Mouse (Mus musculus): ENCODE measurements around the gene Unc5a. TPM values are rescaled to one million over a fixed set of nuclear protein-coding genes. Genes with fewer than 3 reads are reported as not detected.

Unc5a gene
- total and polyA plus RNA-seq, 3 experiments, result not detected

GRCm38 (mm10) chr13:54983001-54983400 lies 33.8 kb downstream of the Unc5a start:
- Histone ChIP-seq H3K9me3 (replicated peaks; ENCODE audit: insufficient read depth, low read length) (no peaks in the 10 kb centered on the region), H3K4me1 (ENCODE audit: control insufficient read depth in 1 of 2, insufficient read depth in 2 of 2, low read length in 2 of 2) (no peaks in the 10 kb centered on the region), H3K27me3 (ENCODE audit: control insufficient read depth in 1 of 2, insufficient read depth in 2 of 2, low read length in 2 of 2) (no peaks in the 10 kb centered on the region), H3K4me3 (ENCODE audit: control insufficient read depth in 1 of 2, insufficient read depth in 1 of 2, low read depth in 2 of 2, low read length in 2 of 2) (no peak overlapping the region), H3K79me2 (ENCODE audit: control insufficient read depth, insufficient read depth, low read length, poor library complexity) (no peaks in the 10 kb centered on the region), H3K9ac (ENCODE audit: control insufficient read depth, low read depth, low read length, poor library complexity, severe bottlenecking) (no peak overlapping the region), H3K27ac (ENCODE audit: control insufficient read depth, low read depth, low read length) (no peak overlapping the region), H3K36me3 (ENCODE audit: control insufficient read depth in 1 of 2, insufficient read depth in 2 of 2, low read length in 2 of 2) (no peaks in the 10 kb centered on the region)
- DNase-seq (ENCODE audit: low read depth, low spot score), result no peak
- TF ChIP-seq RAD21 (IDR thresholded peaks at IDR 0.05; ENCODE audit: low read depth, low read length) (no peak), RCOR1 (IDR thresholded peaks at IDR 0.05; ENCODE audit: low read depth, low read length) (no peak), MYB (IDR thresholded peaks at IDR 0.05; ENCODE audit: low read depth, low read length) (no peak), CTCF (IDR thresholded peaks at IDR 0.05 in 2 of 3, conservative IDR thresholded peaks at IDR 0.05 in 1 of 3; ENCODE audit: control insufficient read depth in 1 of 3, insufficient read depth in 1 of 3, low read depth in 2 of 3, low read length in 3 of 3, poor library complexity in 1 of 3, severe bottlenecking in 1 of 3) (no peak), CHD2 (IDR thresholded peaks at IDR 0.05; ENCODE audit: low read length) (no peak), TAL1 (IDR thresholded peaks at IDR 0.05; ENCODE audit: low read length) (no peak), BHLHE40 (IDR thresholded peaks at IDR 0.05; ENCODE audit: borderline replicate concordance, low read depth, low read length) (no peak), ZKSCAN1 (IDR thresholded peaks at IDR 0.05; ENCODE audit: low read depth, low read length) (no peak), ZC3H11A (IDR thresholded peaks at IDR 0.05; ENCODE audit: low read depth, low read length) (no peak), USF1 (IDR thresholded peaks at IDR 0.05; ENCODE audit: low read depth, low read length) (no peak), TCF12 (IDR thresholded peaks at IDR 0.05; ENCODE audit: low read depth, low read length) (no peak), MEF2A (IDR thresholded peaks at IDR 0.05; ENCODE audit: extremely low read depth, insufficient replicate concordance, low read depth, low read length, poor library complexity, severe bottlenecking) (no peak), KAT2A (conservative IDR thresholded peaks at IDR 0.05; ENCODE audit: low read depth, low read length) (no peak), POLR2AphosphoS2 (IDR thresholded peaks at IDR 0.05; ENCODE audit: low read length) (no peak), MAFK (IDR thresholded peaks at IDR 0.05; ENCODE audit: borderline replicate concordance, low read depth, low read length) (no peak)

DNA sequence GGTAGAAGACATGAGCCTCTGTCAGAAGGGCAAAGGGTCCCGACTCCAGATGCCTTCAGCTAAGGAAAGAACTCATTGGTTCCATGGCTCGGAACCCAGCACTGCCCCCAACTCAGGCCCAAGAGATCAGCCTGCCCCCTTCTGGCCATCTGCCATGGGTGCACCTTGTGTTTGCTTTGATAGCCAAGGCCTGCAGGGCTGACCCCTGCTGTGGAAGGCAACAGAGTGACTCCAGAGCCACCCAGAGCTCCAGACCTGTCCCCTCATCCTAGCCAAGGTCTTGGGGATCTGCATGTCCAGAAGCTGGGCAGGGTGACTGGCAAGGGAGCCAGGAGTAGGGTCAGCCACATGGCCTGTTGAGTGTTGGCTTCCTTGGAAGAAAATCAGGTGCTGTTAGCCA lies 34.4 kb downstream of the Unc5a start:
- DNase-seq (ENCODE audit: low read depth, low spot score), result no peak
- Histone ChIP-seq H3K27ac (ENCODE audit: control insufficient read depth, low read depth, low read length) (no peak overlapping the region), H3K4me1 (ENCODE audit: control insufficient read depth in 1 of 2, insufficient read depth in 2 of 2, low read length in 2 of 2) (no peaks in the 10 kb centered on the region), H3K36me3 (ENCODE audit: control insufficient read depth in 1 of 2, insufficient read depth in 2 of 2, low read length in 2 of 2) (no peaks in the 10 kb centered on the region), H3K4me3 (ENCODE audit: control insufficient read depth in 1 of 2, insufficient read depth in 1 of 2, low read depth in 2 of 2, low read length in 2 of 2) (no peak overlapping the region), H3K9me3 (replicated peaks; ENCODE audit: insufficient read depth, low read length) (no peaks in the 10 kb centered on the region), H3K79me2 (ENCODE audit: control insufficient read depth, insufficient read depth, low read length, poor library complexity) (no peaks in the 10 kb centered on the region), H3K27me3 (ENCODE audit: control insufficient read depth in 1 of 2, insufficient read depth in 2 of 2, low read length in 2 of 2) (no peaks in the 10 kb centered on the region), H3K9ac (ENCODE audit: control insufficient read depth, low read depth, low read length, poor library complexity, severe bottlenecking) (no peak overlapping the region)
- no peak for TF ChIP-seq RAD21 (IDR thresholded peaks at IDR 0.05; ENCODE audit: low read depth, low read length)
- TF ChIP-seq MAFK (IDR thresholded peaks at IDR 0.05; ENCODE audit: borderline replicate concordance, low read depth, low read length), result no peak
- no peak for TF ChIP-seq USF1 (IDR thresholded peaks at IDR 0.05; ENCODE audit: low read depth, low read length)
- no peak for TF ChIP-seq GATA1 (IDR thresholded peaks at IDR 0.05; ENCODE audit: low read depth, low read length)
- no peak for TF ChIP-seq JUND (IDR thresholded peaks at IDR 0.05; ENCODE audit: low read depth, low read length)
- no peak for TF ChIP-seq USF2 (IDR thresholded peaks at IDR 0.05; ENCODE audit: borderline replicate concordance in 1 of 2, insufficient read depth in 1 of 2, low read depth in 1 of 2, low read length in 2 of 2)
- TF ChIP-seq RCOR1 (IDR thresholded peaks at IDR 0.05; ENCODE audit: low read depth, low read length), result no peak
- no peak for TF ChIP-seq HCFC1 (IDR thresholded peaks at IDR 0.05; ENCODE audit: low read depth, low read length)
